Mouse (Mus musculus): Measurements from ENCODE around the gene Gm3448.

Gene Gm3448

DNA sequence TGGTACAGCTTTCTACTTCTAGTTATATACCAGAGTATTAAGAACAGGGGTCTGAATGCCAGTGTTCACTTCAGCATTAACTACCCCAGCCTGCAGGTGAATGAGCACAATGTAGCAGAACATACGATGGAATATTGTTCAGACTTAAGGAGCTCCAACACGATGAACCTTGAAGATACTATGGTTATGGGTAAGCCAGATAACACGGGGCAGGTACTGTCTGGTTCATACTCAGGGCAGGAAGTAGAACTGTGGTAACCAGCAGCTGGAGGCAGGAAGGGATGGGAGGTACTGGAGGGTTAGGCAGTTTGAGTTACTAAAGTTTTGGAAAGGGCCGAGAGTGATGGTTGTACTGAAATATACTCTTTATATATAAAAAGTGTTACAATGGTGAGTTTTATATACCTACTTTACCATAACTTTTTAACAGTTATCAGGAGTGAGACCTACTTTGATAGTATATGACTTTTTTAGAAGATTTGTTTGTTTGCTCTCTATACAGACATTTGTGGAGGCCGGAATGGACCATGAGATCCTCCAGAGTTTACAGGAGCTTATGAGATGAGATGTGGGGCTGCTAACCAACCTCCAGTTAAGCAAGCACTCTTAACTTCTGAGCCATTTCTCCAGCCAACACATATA lies 82.5 kb downstream of the Gm3448 start:
- no peak for DNase-seq

DNA sequence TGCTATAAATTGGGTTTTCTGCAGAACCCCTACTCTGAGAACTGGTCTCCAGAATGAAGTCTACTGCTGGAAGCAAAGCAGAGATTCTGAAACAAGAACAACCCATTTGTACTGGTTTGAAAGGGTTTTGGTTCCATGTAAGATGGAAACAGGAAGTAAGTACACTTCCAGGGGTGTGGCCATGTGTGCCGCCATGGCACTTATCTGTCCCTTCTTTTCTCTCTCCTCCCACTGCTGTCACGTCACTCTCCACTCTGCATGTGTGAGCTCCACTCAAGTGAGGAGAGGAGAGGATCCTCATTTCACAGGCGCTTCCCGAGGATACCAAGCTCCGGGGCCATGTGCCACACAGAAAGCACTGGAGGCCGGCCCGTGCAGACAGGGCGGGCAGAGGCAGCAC lies 87.9 kb downstream of the Gm3448 start:
- DNase-seq = peak in 1 of 2 experiments; percentile 7

DNA sequence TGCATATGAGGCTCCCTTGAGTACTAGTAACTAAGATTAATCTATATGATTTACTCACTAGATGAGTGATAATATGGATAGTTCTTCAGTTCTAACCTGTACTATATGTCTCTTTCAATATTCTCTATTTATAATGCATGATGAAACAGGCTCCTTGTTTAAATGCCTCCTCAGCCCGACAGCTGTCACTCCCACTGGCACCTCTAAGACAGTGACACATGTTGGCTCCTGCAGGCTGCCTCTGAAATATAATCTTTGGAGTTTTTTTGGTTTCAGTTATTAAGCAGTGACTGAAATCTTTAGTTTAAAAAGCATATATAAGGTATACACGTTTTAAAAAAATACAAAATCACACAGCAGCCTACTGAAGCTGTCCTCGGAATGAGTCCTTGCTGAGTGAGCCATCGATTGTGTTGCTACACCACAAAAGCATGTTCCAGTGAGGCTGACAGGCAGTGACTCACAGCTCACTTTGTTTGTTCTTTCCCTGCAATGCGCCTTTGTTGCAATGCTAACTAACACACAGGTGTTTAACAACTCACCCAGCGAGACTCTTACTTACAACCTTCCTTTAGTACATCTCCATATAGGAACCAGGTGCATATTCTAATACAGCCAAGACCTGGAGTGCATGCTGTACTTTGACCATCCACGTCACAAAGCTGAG lies 92.0 kb downstream of the Gm3448 start:
- DNase-seq = no peak

Data from kidney, postnatal 36 days (tissue).